Mouse (Mus musculus) adrenal gland, postnatal 0 days (tissue): ENCODE data around the gene Otud5. TPM values are rescaled to one million over a fixed set of nuclear protein-coding genes. Genes with fewer than 3 reads are reported as not detected.

Experiments
- microRNA-seq: library from miRNA; unstranded; fragments of <30 nt; microRNA quantifications from one replicate; pipeline ENCODE4, GENCODE M21; 2016; ENCODE audit warnings: borderline replicate concordance; ENCODE audit not compliant: insufficient number of aligned reads
- polyA plus RNA-seq: library from polyadenylated mRNA; unstranded; fragments of >200 nt; fragmentation: Nextera tagmentation; extraction: Ambion mirVana; gene quantifications from 2 replicates; pipeline ENCODE4 v1.2.1, GENCODE M21; 2015

Otud5 gene
- polyA plus RNA-seq, result 37.5 and 39.6 TPM in 2 replicates

DNA sequence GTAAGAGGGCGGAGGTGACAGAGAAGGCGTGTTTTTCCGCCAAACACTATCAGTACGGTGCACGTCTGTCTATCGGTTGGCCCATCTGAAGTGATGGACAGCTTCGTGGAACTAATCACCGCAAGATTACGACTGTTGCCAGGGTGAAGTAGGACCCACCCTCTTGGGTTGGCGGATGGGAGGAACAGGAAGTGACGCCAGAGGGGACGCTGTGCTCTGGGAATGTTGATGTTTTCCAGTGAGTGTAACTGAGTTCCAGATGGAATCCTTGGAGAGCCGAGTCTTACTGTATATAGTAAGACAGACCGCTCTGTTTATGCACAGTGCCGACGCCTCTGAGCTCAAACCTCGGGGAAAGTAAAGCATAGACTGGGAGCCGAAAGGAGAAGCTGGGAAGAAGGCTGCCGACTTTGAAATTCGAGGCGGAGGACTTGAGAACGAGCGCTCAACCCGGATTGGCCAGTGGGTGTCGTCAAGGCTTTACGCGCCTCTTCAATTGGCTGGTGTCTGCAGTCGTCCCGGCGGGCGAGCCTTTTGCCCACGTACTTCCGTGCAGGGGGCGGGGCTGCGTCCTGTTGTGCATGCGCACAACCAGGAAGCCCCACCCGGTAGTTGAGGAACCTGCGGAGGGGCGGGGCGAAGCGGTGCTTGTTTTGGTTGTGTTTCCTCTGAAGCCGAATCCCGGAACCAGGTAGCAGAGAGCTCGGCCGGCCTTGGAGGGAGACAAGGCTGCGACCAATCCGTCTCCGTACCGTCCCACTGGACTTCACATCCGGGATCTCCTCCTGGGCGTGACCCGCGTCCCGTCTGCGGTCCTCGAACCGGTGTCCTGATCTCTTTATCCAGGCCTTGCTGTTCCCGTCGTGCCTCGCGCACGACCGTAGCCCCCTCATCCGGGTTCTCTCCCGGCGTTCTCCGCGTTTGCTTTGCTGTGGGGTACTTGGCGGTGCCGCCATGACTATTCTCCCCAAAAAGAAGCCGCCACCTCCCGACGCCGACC lies at the start of gene Otud5:
Otud5 (plus strand) TSS at position 202 of the 1,000 bp plus-strand sequence.

DNA sequence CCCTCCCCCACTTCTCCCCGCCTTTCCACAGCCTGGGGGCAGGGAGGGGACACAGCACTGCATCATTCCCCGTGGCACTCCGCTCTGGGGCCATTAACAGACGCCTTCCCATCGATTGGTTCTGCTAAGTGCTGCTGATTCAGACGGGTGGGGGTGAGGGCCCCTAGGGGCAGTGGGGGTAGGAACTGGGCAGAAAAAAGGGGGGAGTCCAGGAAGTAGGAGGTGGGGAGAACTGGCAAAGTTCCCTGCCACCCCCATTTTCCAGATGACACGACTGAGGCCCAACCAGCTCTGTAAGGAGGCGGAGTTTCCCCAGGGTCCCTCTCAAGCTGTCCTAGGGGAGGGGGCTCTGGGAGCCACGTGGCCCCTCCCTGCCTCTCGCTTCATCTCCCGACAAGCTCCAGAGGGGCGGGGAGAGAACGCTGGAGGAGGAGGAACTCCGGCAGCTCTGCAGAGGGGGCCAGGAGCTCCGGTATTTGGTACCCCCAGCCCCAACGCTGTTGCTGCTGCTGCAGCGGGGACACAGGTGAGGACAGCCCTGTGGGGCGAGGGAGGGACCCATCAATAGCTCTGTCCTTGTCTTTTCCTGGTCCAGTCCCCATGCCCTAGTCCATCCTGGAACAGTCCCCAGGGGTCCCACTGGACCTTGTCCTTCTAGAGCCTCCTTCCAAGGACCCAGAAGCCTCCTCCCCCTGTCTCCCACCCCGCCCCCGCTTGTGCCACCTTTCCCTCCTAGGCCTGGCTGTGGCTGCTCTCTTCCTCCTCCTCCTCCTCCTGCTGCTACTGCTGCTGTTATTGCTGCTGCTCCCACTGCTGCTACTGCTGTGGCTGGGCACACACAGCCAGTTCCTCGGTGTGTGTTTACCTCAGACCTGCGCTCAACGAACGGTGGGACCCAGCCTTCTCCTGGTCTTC lies 19.0 kb upstream of the Otud5 start, which contains the start of gene Kcnd1:
Kcnd1 (plus strand) TSS at position 425 of the 915 bp plus-strand sequence.

DNA sequence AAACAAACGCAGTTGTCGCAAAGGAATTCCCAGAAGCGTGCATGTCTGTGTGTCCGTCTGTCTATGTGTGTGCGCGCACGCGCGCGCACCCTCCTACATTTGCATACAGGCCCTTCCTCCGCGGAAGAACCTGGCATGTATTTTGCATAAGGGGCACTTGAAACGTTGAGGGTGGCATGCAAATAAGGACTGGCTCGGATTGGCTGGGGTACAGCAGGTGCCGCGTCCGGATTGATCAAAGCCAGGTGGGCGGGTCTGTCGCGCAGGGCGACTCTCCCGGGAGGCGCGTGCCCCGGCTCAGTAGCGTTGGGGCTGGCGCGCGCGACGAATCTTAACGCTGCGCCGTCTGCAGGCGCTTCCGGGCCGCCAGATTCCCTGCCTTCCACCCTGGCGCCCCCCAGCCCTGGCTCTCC lies 36.8 kb downstream of the Otud5 start, which contains the start of gene Pim2:
Pim2 (plus strand) TSS at position 256 of the 413 bp plus-strand sequence.

DNA sequence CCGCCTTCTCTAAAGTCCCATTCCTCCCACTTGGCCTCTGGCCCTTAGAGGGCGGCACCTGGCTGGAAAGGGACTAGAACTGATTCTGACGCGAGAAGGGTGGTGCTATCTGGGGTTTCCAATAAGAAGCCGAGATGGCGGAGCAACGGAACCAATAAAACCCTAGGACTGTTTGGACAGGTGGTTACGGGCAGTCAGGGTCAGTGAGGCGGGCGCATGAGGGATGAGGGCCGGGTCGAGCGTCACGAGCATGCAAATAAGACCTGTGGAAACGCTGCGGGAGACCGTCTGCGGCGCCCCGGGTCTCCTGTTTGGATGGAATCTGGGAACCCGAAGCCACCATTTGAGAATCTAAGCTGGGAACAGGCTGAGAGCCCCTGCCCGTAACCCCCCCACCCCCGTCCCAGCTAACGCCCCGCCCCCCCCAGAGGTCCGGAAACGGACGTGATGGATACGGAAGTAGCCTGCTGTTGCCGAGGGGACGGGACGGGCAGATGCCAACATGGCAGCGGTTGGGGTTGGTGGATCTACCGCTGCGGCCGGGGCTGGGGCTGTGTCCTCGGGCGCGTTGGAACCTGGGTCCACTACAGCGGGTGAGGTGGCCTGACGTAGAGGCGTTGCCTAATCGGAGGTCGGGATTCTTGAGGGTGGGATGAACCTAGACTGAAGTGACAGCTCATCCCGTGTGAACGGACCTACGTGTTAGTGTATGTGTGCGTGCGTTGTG lies 42.8 kb downstream of the Otud5 start, which contains the start of gene Slc35a2:
Slc35a2 (plus strand) TSS at position 188 of the 727 bp plus-strand sequence.

DNA sequence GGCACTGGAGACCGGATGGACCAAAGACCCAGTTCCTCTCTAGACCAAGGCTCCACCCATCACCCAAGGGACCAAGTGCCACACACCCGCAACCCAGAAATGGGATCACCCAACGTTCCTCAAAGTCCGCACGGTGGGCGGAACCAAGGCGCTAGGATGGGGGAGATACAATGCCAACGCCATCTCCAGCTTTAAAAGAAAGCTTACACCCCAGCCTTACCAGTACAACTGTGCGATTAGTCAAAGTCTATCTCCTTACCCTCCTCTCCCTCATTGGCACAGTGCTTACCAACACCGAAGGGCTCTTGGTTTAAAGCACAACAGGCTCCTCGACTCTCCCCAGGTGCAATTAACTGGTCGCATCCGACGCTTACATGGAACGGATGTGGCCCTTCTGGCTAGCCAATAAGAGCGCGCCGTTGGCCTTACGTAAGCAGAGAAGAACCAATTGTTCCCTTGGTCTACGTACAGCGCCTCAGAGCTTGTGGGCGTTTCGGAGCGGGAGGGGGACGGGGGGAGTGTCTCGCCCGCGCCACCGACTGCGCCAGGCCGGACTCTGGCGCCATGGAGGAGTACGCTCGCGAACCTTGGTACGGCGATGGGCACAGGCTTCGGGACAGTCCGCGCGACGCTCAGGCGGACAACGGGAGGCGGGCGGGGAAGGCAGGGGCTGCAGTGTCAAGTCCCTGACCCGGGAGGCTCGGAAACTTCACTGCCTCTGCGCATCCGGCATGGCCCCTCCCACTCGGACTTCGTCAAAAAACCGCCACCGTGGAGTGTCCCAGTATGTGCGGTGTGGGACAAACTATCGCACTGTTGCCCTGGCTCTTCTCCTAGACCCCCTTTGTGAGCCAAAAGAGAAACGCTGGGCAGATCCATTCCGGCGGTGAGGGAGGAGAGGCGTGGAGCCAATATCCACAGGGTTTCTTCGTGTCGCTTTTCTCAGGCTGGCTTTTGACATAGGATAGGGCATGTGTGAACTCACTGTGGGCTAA lies 58.0 kb downstream of the Otud5 start, which contains the start of the genes Pqbp1 and Timm17b:
Pqbp1 (minus strand) TSS at position 390 of the 995 bp plus-strand sequence.
Timm17b (plus strand) TSS at position 478 of the 995 bp plus-strand sequence.

DNA sequence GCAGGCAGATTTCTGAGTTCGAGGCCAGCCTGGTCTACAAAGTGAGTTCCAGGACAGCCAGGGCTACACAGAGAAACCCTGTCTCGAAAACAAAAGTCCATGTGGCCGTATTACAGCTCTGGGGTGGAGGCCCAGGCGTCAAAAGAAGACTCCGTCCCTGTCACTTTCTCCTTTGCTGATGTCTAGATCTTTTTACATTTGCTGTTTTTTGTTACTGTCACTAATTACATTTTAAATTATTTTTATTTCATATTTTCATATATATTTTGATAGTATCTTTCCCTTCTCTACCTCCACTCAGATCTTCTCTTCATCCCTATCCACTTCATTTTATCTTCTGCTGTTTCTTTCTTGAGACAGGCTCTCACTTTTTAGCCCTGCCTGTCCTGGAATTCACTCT lies 66.6 kb downstream of the Otud5 start, which contains the start of gene Gm10491:
Gm10491 (minus strand) TSS at position 101 of the 400 bp plus-strand sequence.

DNA sequence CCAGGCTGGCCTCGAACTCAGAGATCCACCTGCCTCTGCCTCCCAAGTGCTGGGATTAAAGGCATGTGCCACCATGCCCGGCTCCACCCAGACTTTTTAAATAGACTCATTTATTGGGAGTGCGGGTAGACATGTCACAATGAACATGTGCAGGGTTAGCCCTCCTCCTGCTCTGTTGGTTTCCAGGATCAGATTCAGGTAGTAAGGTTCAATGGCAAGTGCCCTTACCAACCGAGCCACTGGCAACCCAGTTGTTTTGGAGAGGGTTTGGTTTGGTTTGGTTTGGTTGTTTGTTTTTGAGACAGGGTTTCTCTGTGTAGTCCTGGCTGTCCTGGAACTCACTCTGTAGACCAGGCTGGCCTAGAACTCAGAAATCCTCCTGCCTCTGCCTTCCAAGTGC lies 68.1 kb downstream of the Otud5 start, which contains the start of gene Gm10490:
Gm10490 (plus strand) TSS at position 301 of the 400 bp plus-strand sequence.

DNA sequence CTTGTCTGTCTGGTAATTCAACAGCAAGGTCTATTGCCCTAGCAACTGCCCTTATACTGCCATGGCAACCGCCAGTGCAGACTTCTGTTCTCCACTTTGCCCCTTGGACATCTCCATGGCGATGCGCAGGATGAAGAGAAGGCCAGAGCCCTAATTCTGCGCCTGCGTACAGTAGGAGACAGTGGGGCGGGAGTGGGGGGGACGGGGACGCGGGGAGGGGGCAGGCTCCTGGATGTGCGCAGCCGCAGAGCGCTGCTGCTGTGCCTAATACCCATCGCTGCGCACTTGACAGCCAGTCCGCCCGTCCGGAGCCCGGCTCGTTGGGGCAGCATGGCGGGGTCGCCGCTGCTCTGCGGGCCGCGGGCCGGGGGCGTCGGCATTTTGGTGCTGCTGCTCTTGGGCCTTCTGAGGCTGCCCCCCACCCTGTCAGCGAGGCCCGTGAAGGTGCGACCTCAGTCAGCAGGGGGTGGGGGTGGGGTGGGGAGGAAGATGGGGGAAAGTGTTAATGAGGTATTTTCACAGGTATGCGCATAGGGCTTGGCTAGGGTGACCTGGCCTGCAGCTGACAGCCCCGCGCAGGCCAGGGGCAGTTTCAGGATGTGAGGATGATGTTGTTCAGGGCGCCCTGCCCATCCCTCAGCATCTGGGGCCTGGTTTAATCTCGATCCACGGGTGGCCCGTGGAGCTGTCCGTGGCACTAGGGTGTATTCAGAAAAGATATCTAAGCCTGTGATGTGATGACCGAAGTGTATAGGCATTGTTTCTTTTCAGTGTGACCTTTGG lies 78.6 kb downstream of the Otud5 start, which contains the start of gene Pcsk1n:
Pcsk1n (plus strand) TSS at position 222 of the 783 bp plus-strand sequence.

Small RNA genes within 50 kb of the gene (microRNA-seq; reads per million reads assigned to microRNA genes)
- gene Mir1198, result 45.2 reads per million, percentile 33 among the genes with 10 or more reads in this experiment

Other genes with a start within 250 kb of the Otud5 start
- 18.1 and 20.4 TPM in 2 replicates for gene Ccdc22, start 235.8 kb upstream of the Otud5 start, polyA plus RNA-seq
- 0.03 TPM in 1 of 2 replicates, not detected in the other for gene Cacna1f, start 234.3 kb upstream of the Otud5 start, polyA plus RNA-seq
- gene Syp, start 202.9 kb upstream of the Otud5 start, polyA plus RNA-seq, result 29.4 and 43.0 TPM in 2 replicates
- 6.0 and 7.0 TPM in 2 replicates for gene Prickle3, start 184.1 kb upstream of the Otud5 start, polyA plus RNA-seq
- gene Plp2, start 170.0 kb upstream of the Otud5 start, polyA plus RNA-seq, result 104 and 112 TPM in 2 replicates
- 0.30 and 0.63 TPM in 2 replicates for gene Magix, start 160.1 kb upstream of the Otud5 start, polyA plus RNA-seq
- gene Gpkow, start 144.2 kb upstream of the Otud5 start, polyA plus RNA-seq, result 21.6 and 34.4 TPM in 2 replicates
- gene Wdr45, start 127.0 kb upstream of the Otud5 start, polyA plus RNA-seq, result 63.2 and 88.4 TPM in 2 replicates
- gene Gm45208, start 119.1 kb upstream of the Otud5 start, polyA plus RNA-seq, result 0.29 and 0.43 TPM in 2 replicates
- gene Praf2, start 112.9 kb upstream of the Otud5 start, polyA plus RNA-seq, result 25.9 and 43.7 TPM in 2 replicates
- 6.9 and 7.3 TPM in 2 replicates for gene Ccdc120, start 90.5 kb upstream of the Otud5 start, polyA plus RNA-seq
- 20.3 and 26.3 TPM in 2 replicates for gene Tfe3, start 78.8 kb upstream of the Otud5 start, polyA plus RNA-seq
- gene Gripap1, start 51.6 kb upstream of the Otud5 start, polyA plus RNA-seq, result 26.0 and 30.5 TPM in 2 replicates
- gene Kcnd1, start 19.1 kb upstream of the Otud5 start, polyA plus RNA-seq, result 1.8 and 2.8 TPM in 2 replicates
- 5.9 and 7.2 TPM in 2 replicates for gene Pim2, start 36.9 kb downstream of the Otud5 start, polyA plus RNA-seq
- gene Slc35a2, start 42.7 kb downstream of the Otud5 start, polyA plus RNA-seq, result 20.8 and 30.2 TPM in 2 replicates
- 117 and 159 TPM in 2 replicates for gene Pqbp1, start 57.9 kb downstream of the Otud5 start, polyA plus RNA-seq
- 156 and 183 TPM in 2 replicates for gene Timm17b, start 58.0 kb downstream of the Otud5 start, polyA plus RNA-seq
- not detected in 2 replicates for gene Gm10491, start 66.5 kb downstream of the Otud5 start, polyA plus RNA-seq
- gene Gm10490, start 68.2 kb downstream of the Otud5 start, polyA plus RNA-seq, result not detected in 2 replicates
- 100 and 170 TPM in 2 replicates for gene Pcsk1n, start 78.5 kb downstream of the Otud5 start, polyA plus RNA-seq
- gene Eras, start 87.2 kb downstream of the Otud5 start, polyA plus RNA-seq, result not detected in 2 replicates
- gene Hdac6, start 106.5 kb downstream of the Otud5 start, polyA plus RNA-seq, result 10.8 and 15.4 TPM in 2 replicates
- gene Gata1, start 136.7 kb downstream of the Otud5 start, polyA plus RNA-seq, result 2.4 and 5.5 TPM in 2 replicates
- gene Glod5, start 177.1 kb downstream of the Otud5 start, polyA plus RNA-seq, result 0.21 TPM in 1 of 2 replicates, not detected in the other
- 14.9 and 17.8 TPM in 2 replicates for gene Suv39h1, start 233.4 kb downstream of the Otud5 start, polyA plus RNA-seq
- gene Was, start 249.1 kb downstream of the Otud5 start, polyA plus RNA-seq, result 0.55 and 0.75 TPM in 2 replicates